Mouse (Mus musculus) stomach, embryonic 16.5 days (tissue): Measurements from ENCODE around the gene Acad12. TPM values are rescaled to one million over a fixed set of nuclear protein-coding genes. Genes with fewer than 3 reads are reported as not detected.

ENCODE experiments used
- ATAC-seq: fragments of 200-750 bp; cut with Nextera tagmentation; 2 replicates; pipeline ENCODE4 v1.8.0; 2017; ENCODE audit warnings: moderate number of reproducible peaks, moderate TSS enrichment; ENCODE audit not compliant: insufficient read depth, low FRiP score
- H3K27ac ChIP-seq: fragments of 300-500 bp; sonication (generic); 2 replicates; pipeline ENCODE4 v1.5.1; 2014; ENCODE audit warnings: low read length
- H3K27me3 ChIP-seq: fragments of 300-500 bp; sonication (generic); 2 replicates; pipeline ENCODE4 v1.6.1; 2014; ENCODE audit warnings: low read length, control low read depth, mixed read lengths; ENCODE audit not compliant: control insufficient read depth, insufficient read depth
- H3K36me3 ChIP-seq: fragments of 300-500 bp; sonication (generic); 2 replicates; pipeline ENCODE4 v1.6.1; 2014; ENCODE audit warnings: low read length; ENCODE audit not compliant: control insufficient read depth, insufficient read depth
- H3K4me1 ChIP-seq: fragments of 300-500 bp; sonication (generic); 2 replicates; pipeline ENCODE4 v1.6.1; 2014; ENCODE audit warnings: low read length, control low read depth, mixed read lengths; ENCODE audit not compliant: control insufficient read depth, insufficient read depth
- H3K4me2 ChIP-seq: fragments of 300-500 bp; sonication (generic); 2 replicates; pipeline ENCODE4 v1.6.1; 2014; ENCODE audit warnings: low read depth, low read length, mixed read lengths
- H3K4me3 ChIP-seq: fragments of 300-500 bp; sonication (generic); replicated peaks from 2 replicates; pipeline ENCODE4 v1.5.1; 2014; ENCODE audit warnings: mild to moderate bottlenecking, low read length
- H3K9ac ChIP-seq: fragments of 300-500 bp; sonication (generic); 2 replicates; pipeline ENCODE4 v1.6.1; 2014; ENCODE audit warnings: low read length
- H3K9me3 ChIP-seq: fragments of 300-500 bp; sonication (generic); replicated peaks from 2 replicates; pipeline ENCODE4 v1.6.1; 2016; ENCODE audit warnings: low read length, control low read depth; ENCODE audit not compliant: control insufficient read depth
- WGBS: fragments of 180-500 bp; shearing (Covaris S2); extraction: QIAGEN DNeasy Blood & Tissue Kit; methylation state at CpG from one replicate; pipeline ENCODE4 v1.1.7; 2014; 5-methylcytosine and 5-hydroxymethylcytosine counted together
- polyA plus RNA-seq: library from polyadenylated mRNA; unstranded; fragments of >200 nt; fragmentation: Nextera tagmentation; extraction: Ambion mirVana; gene quantifications from 2 replicates; pipeline ENCODE4 v1.2.1, GENCODE M21; 2015

The Acad12 gene
- polyA plus RNA-seq, 1 experiment from 2014 or later = 2.6 TPM

GRCm38 (mm10) chr5:121549196-121549595, 69.5 kb downstream of the Acad12 start:
- H3K27me3 ChIP-seq = no peaks in the 10 kb centered on the region
- no peak overlapping the region for H3K9ac ChIP-seq
- H3K4me1 ChIP-seq = peaks cover 12% of the 10 kb centered on the region
- H3K4me2 ChIP-seq = no peak overlapping the region
- no peak overlapping the region for H3K4me3 ChIP-seq
- no peaks in the 10 kb centered on the region for H3K9me3 ChIP-seq
- no peaks in the 10 kb centered on the region for H3K36me3 ChIP-seq
- no peak overlapping the region for H3K27ac ChIP-seq
- WGBS = 85% methylated on average over 7 of the region's 7 CpGs
- no peak for ATAC-seq

DNA sequence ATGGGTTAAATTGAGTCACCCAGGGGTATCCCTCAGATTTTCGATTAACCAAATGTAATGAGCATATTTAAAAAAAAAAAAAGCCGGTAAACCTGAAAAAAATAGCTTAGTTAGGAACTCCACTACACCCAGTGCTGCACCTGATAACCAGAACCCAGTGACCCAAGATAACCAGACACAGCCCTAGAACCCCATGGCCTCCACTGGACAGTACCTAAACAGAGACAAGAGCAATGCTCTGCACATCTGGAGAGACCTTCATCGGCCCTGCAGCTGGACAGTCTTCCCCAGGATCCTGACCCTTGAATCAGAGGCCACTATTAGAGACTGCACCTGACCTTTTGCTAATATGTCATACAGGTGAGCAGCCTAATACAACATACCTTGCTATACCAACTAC, 71.7 kb downstream of the Acad12 start:
- Histone ChIP-seq H3K27me3 (no peaks in the 10 kb centered on the region), H3K4me3 (no peak overlapping the region), H3K36me3 (no peaks in the 10 kb centered on the region), H3K9ac (no peak overlapping the region), H3K27ac (no peak overlapping the region), H3K9me3 (no peaks in the 10 kb centered on the region), H3K4me2 (no peak overlapping the region), H3K4me1 (peaks cover 16% of the 10 kb centered on the region)
- WGBS = 89% methylated on average over 3 of the region's 3 CpGs
- no peak for ATAC-seq

Other genes starting within 250 kb of the Acad12 start
- gene Trafd1, start 233.3 kb downstream of the Acad12 start, polyA plus RNA-seq = 74.7 and 77.1 TPM in 2 replicates
- 43.4 and 45.8 TPM in 2 replicates for gene Naa25, start 221.0 kb downstream of the Acad12 start, polyA plus RNA-seq
- 3.5 and 4.5 TPM in 2 replicates for gene Tmem116, start 167.0 kb downstream of the Acad12 start, polyA plus RNA-seq
- 185 and 207 TPM in 2 replicates for gene Erp29, start 166.4 kb downstream of the Acad12 start, polyA plus RNA-seq
- gene Adam1b, start 115.5 kb downstream of the Acad12 start, polyA plus RNA-seq = 0.10 TPM in 1 of 2 replicates, not detected in the other
- gene Adam1a, start 73.5 kb downstream of the Acad12 start, polyA plus RNA-seq = 0.81 and 1.3 TPM in 2 replicates
- gene Gm42878, start 73.5 kb downstream of the Acad12 start, polyA plus RNA-seq = 0.54 TPM in 1 of 2 replicates, not detected in the other
- gene Mapkapk5, start 73.0 kb downstream of the Acad12 start, polyA plus RNA-seq = 44.3 and 45.7 TPM in 2 replicates
- gene Aldh2, start 25.1 kb downstream of the Acad12 start, polyA plus RNA-seq = 224 and 249 TPM in 2 replicates
- gene Acad10, start 41.6 kb upstream of the Acad12 start, polyA plus RNA-seq = 3.5 and 5.6 TPM in 2 replicates
- gene Brap, start 41.6 kb upstream of the Acad12 start, polyA plus RNA-seq = 29.5 and 34.5 TPM in 2 replicates
- 33.1 and 36.6 TPM in 2 replicates for gene Atxn2, start 92.4 kb upstream of the Acad12 start, polyA plus RNA-seq
- 8.3 and 8.8 TPM in 2 replicates for gene Sh2b3, start 218.7 kb upstream of the Acad12 start, polyA plus RNA-seq
- 16.9 and 17.4 TPM in 2 replicates for gene Pheta1, start 230.0 kb upstream of the Acad12 start, polyA plus RNA-seq